Mouse (Mus musculus): ENCODE measurements around the gene Sohlh1.

The Sohlh1 gene

DNA sequence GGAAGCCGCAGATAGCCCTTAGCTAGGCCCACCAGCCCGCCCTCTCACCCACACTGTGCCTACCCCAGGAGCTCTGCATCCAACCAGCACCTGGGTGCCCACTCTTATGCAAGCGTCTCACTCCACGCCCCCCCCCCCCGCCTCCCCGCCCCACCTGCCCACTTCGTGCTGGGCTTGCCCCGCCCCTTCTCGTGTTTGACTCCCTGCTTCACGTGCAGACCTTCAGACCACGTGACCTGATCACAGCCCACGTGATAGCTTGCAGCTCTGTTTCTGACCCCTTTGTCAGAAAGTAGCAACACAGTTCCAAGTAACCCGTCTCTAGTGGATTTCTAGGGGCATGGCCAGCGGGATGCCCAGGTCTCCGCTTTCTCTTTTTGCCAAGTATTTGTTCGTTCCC is at the start of gene Sohlh1:
TSS of gene Sohlh1 (minus strand) at position 23 of the 400 bp plus-strand sequence.
- DNase-seq (ENCODE audit: low read depth in 2 of 2, low spot score in 2 of 2) = no peak

DNA sequence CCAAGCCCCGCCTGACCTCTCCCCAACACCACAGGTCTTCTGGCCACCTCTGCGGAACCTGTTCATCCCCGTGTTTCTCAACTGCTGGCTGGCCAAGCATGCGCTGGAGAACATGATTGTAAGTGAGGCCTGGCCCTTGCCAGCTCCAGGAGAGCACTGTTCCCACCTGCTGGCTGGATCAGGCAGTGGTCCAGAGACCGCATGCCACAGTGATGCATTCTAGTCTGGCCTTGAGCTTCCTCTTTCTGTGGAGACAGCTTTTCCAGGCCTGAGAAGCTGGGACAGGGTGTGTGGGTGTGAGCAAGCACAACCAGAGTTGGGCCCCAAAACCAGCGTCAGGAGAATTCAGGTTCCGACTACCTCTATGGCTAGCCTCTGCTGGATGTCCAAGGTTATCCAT is 45.4 kb upstream of the Sohlh1 start:
- DNase-seq (ENCODE audit: low read depth in 2 of 2, low spot score in 2 of 2) = no peak

DNA sequence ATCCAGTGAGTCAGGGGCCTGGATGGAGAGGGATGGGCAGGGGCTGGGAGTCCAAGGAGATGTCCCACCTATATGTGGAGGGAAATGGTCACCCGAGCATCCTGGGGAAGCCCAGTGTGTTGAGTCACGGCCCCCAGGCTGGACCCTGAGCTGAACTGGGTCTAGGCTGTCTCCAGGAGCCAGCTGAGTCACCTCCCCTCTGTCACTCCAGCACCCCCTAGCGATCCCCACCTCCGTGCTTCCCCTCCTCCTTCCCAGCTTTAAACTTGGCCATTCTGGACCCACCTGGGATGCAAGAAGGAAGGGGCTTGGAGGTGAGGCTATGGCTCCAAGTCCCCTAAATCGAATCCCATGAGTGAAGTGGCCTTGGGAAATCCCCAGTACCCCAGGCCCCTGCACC is 41.1 kb upstream of the Sohlh1 start:
- DNase-seq (ENCODE audit: low read depth in 2 of 2, low spot score in 2 of 2) = no peak

DNA sequence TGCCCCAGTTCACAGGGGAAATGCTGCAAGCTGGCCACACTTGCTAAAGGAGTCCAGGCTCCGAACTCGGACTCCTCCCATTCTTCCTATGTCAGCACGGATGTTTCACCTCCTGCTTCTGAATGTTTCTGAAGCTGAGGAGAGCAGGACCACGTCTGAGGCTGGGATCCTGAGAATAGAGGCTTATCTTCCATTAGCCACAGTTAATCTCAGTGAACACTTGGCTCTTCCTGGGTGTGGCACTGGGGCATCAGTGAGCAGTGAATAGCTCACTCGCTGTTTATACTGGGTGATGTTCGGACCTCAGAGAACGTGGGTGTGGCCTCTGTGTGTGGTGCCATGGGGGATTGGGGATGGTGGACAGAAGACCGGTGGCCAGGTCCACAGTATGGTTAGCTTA is 40.2 kb upstream of the Sohlh1 start:
- DNase-seq (ENCODE audit: low read depth in 2 of 2, low spot score in 2 of 2) = no peak

DNA sequence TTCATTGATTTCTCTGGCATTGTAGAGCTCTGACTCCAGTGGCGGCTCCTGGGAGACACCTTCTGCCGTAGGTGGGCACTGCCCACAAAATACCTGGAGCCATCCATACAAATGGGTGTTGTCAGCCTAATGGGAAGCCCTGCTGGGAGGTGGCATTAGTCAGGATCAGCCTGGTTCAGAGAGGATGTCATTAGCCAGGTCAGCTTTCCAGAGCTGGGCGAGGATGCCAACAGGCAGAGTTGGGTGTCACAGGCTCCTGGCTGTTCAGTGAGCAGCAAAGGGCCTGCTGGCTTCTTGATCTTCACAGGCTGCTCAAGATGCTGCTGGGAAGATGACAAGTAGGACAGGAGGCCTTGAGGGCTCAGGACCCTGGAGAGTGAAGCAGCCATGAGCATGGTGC is 37.7 kb upstream of the Sohlh1 start:
- DNase-seq (ENCODE audit: low read depth in 2 of 2, low spot score in 2 of 2) = no peak

- DNase-seq (ENCODE audit: low read depth in 2 of 2, low spot score in 2 of 2) = no peak
Observed at GRCm38 (mm10) chr2:25882276-25882675, 35.2 kb upstream of the Sohlh1 start.

DNA sequence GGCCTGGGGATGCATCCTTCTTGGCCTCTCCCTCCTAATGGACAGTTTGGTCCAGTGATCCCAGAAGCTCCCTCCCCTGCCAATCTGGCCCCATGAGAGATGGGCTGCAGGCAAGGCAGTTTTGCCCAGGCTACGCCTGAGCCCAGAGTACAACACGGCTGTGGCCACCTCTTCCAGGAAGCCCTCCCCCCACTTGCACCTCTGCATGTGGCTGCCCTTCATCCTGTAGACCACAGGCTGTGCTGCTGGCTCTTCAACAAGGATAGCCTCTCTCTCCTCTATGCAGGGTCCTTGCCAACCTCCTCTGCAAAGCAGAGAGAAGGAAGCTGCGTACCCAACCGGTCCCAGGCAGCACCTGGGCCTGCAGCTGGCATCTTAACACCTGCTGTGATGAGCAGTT is 32.0 kb upstream of the Sohlh1 start:
- DNase-seq (ENCODE audit: low read depth in 2 of 2, low spot score in 2 of 2) = no peak

GRCm38 (mm10) chr2:25878516-25878915 is 31.5 kb upstream of the Sohlh1 start:
- DNase-seq (ENCODE audit: low read depth in 2 of 2, low spot score in 2 of 2) = no peak

- DNase-seq (ENCODE audit: low read depth in 2 of 2, low spot score in 2 of 2) = no peak
Observed at GRCm38 (mm10) chr2:25877736-25878268, 30.8 kb upstream of the Sohlh1 start.

DNA sequence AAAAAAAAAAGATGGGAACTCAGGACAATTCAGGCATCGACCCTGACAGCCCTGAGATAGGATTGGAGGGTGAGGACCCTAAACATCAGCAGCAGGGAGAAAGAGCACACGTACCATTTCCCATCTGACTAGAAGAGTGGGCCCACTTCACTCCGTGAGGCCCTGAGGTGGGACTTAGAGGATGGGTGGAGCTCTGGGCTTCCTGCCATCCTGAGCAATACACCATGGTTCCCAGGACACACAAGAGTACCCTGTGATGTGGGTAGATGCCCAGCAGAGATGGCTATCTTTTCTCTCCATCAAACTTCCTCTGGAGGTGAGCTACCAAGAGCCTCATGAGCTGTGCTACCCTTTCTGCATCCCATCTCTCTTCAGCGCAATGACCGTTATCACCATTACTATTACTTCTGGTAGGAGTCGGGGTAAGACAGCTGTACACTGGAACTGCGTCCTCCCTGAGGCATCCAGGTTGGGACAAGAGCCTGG is 30.2 kb upstream of the Sohlh1 start:
- DNase-seq (ENCODE audit: low read depth in 2 of 2, low spot score in 2 of 2) = no peak

DNA sequence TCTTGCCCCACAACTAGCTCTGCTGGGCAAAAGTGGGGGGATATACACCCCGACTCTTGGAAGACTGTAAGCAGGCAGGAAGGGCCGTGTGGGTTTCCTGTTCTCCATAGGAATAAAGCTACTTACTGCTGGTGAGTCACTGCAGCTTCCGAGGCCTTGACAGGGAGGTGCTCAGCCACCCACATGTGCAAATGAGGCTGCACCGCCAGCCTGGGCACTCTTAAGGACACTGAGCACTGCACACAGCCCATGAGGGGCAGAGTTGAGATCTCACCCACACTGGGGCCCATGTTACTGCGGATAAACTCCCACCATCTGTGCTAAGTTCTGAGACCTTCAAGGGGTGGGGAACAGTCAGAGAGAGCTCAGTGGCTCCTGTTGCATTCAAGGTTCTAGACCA is 19.6 kb upstream of the Sohlh1 start:
- no peak for DNase-seq (ENCODE audit: low read depth in 2 of 2, low spot score in 2 of 2)

DNA sequence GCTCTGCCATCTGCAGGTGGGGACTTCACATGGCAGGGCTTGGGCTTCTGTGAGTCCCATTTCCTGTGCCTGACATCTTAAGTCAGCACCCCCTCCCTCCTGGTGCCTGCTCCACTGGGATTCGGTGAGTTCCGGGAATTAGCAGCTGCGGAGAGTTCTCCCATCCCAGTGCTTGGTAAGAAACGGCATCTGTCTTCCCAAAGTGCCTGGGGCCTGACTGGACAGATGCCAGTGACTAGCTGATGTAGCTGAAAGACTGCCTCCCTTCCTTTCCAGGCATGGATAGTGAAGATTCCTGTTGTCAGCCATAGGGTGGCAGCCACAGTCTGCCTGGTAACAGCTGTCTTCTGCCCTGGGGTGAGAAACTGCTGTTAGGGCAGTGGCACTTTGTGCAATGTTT is 18.4 kb upstream of the Sohlh1 start:
- no peak for DNase-seq (ENCODE audit: low read depth in 2 of 2, low spot score in 2 of 2)

DNA sequence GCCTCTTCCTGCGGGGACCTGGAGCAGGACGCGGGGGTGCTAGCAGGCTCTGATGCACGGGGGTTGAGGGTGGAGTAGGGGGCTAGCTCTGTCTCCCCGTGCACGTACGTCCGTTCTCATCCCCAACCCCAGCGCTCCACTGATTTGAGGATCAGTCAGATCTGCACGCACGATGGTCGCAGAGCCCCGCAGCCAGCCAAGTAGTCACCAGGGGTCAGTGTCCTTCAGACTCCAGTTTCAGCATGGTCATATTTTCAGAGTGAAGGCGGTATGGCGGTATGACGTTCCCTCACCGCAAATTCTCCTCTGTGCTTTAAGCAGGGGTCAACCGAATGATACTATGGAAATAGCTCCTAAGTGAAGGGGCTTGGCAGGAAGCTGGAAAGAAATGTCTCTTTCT is 17.2 kb upstream of the Sohlh1 start:
- no peak for DNase-seq (ENCODE audit: low read depth in 2 of 2, low spot score in 2 of 2)

GRCm38 (mm10) chr2:25863337-25864131 is 16.5 kb upstream of the Sohlh1 start, which contains the start of gene Kcnt1:
Gene Kcnt1 (plus strand): TSS chr2:25863734.
- no peak for DNase-seq (ENCODE audit: low read depth in 2 of 2, low spot score in 2 of 2)

DNA sequence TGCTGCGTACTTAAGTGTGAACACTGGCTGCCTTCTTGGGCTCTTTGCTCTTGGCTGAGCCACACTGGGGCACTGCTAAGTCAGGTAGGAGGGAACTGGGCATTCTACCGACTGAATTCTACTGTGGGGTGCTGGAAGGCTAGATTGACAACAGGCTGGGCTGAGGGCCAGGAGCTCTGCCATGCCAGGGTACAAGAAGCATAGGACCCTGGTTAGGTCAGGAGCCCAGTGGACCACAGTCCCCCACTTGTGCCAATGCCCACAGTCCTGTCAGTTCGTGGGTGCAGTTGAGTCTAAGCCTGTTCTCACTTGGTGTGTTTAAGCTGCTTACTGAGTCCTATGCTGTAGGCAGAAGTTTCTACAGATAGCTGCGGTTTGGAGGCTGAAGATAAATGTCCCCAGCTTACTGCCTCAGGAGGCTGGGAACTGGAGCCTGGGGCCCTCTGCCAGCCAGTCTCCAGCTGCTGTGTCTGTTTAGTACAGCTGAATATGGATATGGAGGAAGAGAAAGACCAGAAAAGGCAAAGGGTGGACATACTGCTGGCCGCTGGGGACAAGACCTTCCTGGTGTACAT is 15.7 kb upstream of the Sohlh1 start:
- no peak for DNase-seq (ENCODE audit: low read depth in 2 of 2, low spot score in 2 of 2)

GRCm38 (mm10) chr2:25862038-25862437 is 15.0 kb upstream of the Sohlh1 start:
- DNase-seq (ENCODE audit: low read depth in 2 of 2, low spot score in 2 of 2) = no peak

GRCm38 (mm10) chr2:25859891-25860290 is 12.8 kb upstream of the Sohlh1 start:
- DNase-seq (ENCODE audit: low read depth in 2 of 2, low spot score in 2 of 2) = no peak

GRCm38 (mm10) chr2:25853998-25854397 is 7.0 kb upstream of the Sohlh1 start:
- DNase-seq (ENCODE audit: low read depth in 2 of 2, low spot score in 2 of 2) = no peak

- no peak for DNase-seq (ENCODE audit: low read depth in 2 of 2, low spot score in 2 of 2)
Observed at GRCm38 (mm10) chr2:25852626-25853025, 5.6 kb upstream of the Sohlh1 start.

GRCm38 (mm10) chr2:25850330-25850729 is 3.3 kb upstream of the Sohlh1 start:
- DNase-seq (ENCODE audit: low read depth in 2 of 2, low spot score in 2 of 2) = peak; percentile 56 to 60

GRCm38 (mm10) chr2:25846516-25846915 is 532 bp downstream of the Sohlh1 start:
- DNase-seq (ENCODE audit: low read depth in 2 of 2, low spot score in 2 of 2) = no peak

DNA sequence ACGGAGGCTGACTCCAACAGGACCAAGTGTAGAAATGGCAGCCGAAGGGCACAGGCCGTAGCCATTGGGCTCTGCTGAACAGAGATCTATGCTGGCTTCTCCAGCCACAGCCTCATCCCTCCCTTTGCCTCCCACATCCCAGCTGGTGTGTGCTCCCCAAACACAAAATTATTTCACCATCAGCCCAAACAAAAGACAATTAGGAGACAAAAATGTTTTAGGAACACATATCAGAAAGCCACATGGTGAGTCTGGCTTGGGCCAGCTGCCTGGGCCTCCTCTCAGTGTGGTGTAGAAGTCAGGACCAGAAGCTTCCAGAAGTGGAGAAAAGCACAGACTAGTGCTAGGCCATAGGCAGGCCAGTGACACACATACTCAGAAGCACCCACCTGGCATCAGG is 3.0 kb downstream of the Sohlh1 start:
- DNase-seq (ENCODE audit: low read depth in 2 of 2, low spot score in 2 of 2) = no peak
